Mouse (Mus musculus): ENCODE measurements at regions not wholly inside any gene's neighbourhood (a gene's known extent, or its start where the extent isn't known, plus 50 kb on each side); places are given as distances from the start of the nearest gene placed in this dataset.
"Not testable (repeated sequence)": the region's sequence is repeated elsewhere in the genome, so short reads cannot be mapped to it uniquely, and the experiment has no call there.

- no peak for DNase-seq (ENCODE audit: low spot score in 2 of 2)
Measured at GRCm38 (mm10) chr17:26335551-26335950, 79.1 kb upstream of the Neurl1b start.

- no peak for DNase-seq (ENCODE audit: low spot score in 2 of 2)
Measured at GRCm38 (mm10) chr17:26336011-26336410, 78.6 kb upstream of the Neurl1b start.

GRCm38 (mm10) chr17:26337106-26337505, 77.5 kb upstream of the Neurl1b start:
- no peak for DNase-seq (ENCODE audit: low spot score in 2 of 2)

- DNase-seq (ENCODE audit: low spot score in 2 of 2), result not testable (repeated sequence)
Measured at GRCm38 (mm10) chr17:26345436-26345835, 69.2 kb upstream of the Neurl1b start.

- DNase-seq (ENCODE audit: low spot score in 2 of 2), result no peak
Measured at GRCm38 (mm10) chr17:26348116-26348515, 66.5 kb upstream of the Neurl1b start.

- no peak for DNase-seq (ENCODE audit: low spot score in 2 of 2)
Measured at GRCm38 (mm10) chr17:26349741-26350140, 64.9 kb upstream of the Neurl1b start.

- DNase-seq (ENCODE audit: low spot score in 2 of 2), result peak; percentile 42 to 66
Measured at GRCm38 (mm10) chr17:26350216-26350615, 64.4 kb upstream of the Neurl1b start.

GRCm38 (mm10) chr17:26351991-26352390, 62.6 kb upstream of the Neurl1b start:
- no peak for DNase-seq (ENCODE audit: low spot score in 2 of 2)

- no peak for DNase-seq (ENCODE audit: low spot score in 2 of 2)
Measured at GRCm38 (mm10) chr17:26352712-26353111, 61.9 kb upstream of the Neurl1b start.

- DNase-seq (ENCODE audit: low spot score in 2 of 2), result no peak
Measured at GRCm38 (mm10) chr17:26354431-26354830, 60.2 kb upstream of the Neurl1b start.

GRCm38 (mm10) chr17:26355301-26355700, 59.3 kb upstream of the Neurl1b start:
- DNase-seq (ENCODE audit: low spot score in 2 of 2), result no peak

- DNase-seq (ENCODE audit: low spot score in 2 of 2), result no peak
Measured at GRCm38 (mm10) chr17:26356906-26357305, 57.7 kb upstream of the Neurl1b start.

GRCm38 (mm10) chr17:26357784-26358183, 56.8 kb upstream of the Neurl1b start:
- DNase-seq (ENCODE audit: low spot score in 2 of 2), result no peak

GRCm38 (mm10) chr17:26360711-26361110, 53.9 kb upstream of the Neurl1b start:
- no peak for DNase-seq (ENCODE audit: low spot score in 2 of 2)

GRCm38 (mm10) chr17:26361420-26361819, 53.2 kb upstream of the Neurl1b start:
- no peak for DNase-seq (ENCODE audit: low spot score in 2 of 2)

- DNase-seq (ENCODE audit: low spot score in 2 of 2), result no peak
Measured at GRCm38 (mm10) chr17:26361992-26362391, 52.6 kb upstream of the Neurl1b start.

GRCm38 (mm10) chr17:26362586-26363361, 51.9 kb upstream of the Neurl1b start:
- no peak for DNase-seq (ENCODE audit: low spot score in 2 of 2)

- DNase-seq (ENCODE audit: low spot score in 2 of 2), result no peak
Measured at GRCm38 (mm10) chr17:26363853-26364532, 50.6 kb upstream of the Neurl1b start.

Data from left cerebral cortex, adult 9 months (tissue).